Mouse (Mus musculus) liver, adult 2 months (tissue): ENCODE results near the gene Hint1. TPM values are rescaled to one million over a fixed set of nuclear protein-coding genes. Genes with fewer than 3 reads are reported as not detected.
"Not testable (repeated sequence)": the region's sequence is repeated elsewhere in the genome, so short reads cannot be mapped to it uniquely, and the experiment has no call there.

Experiments
- DNase-seq: peaks from one replicate; pipeline ENCODE4 v3.0.0-alpha.2; 2011; ENCODE audit warnings: low read depth, low spot score; ENCODE audit errors: extremely low read depth
- H3K27ac ChIP-seq: fragments of 200-500 bp; replicated peaks from 2 replicates; pipeline ENCODE4 v1.5.1; 2012; ENCODE audit warnings: low read depth, mild to moderate bottlenecking, control low read depth, inconsistent platforms, low read length; ENCODE audit not compliant: insufficient read depth
- H3K27me3 ChIP-seq: fragments of 200-500 bp; 2 replicates; pipeline ENCODE4 v1.6.1; 2012; ENCODE audit warnings: mild to moderate bottlenecking, moderate library complexity, low read length, inconsistent platforms; ENCODE audit not compliant: control insufficient read depth, insufficient read depth
- H3K36me3 ChIP-seq: fragments of 200-500 bp; 2 replicates; pipeline ENCODE4 v1.6.1; 2012; ENCODE audit warnings: low read length, inconsistent platforms; ENCODE audit not compliant: control insufficient read depth, insufficient read depth
- H3K4me1 ChIP-seq: fragments of 200-500 bp; 2 replicates; pipeline ENCODE4 v1.6.1; 2011; ENCODE audit warnings: low read length; ENCODE audit not compliant: control insufficient read depth, insufficient read depth
- H3K4me3 ChIP-seq: fragments of 200-500 bp; 2 replicates; pipeline ENCODE4 v1.5.1; 2011; ENCODE audit warnings: low read depth, mild to moderate bottlenecking, control low read depth, low read length, moderate library complexity; ENCODE audit not compliant: insufficient read depth
- H3K79me2 ChIP-seq: fragments of 200-500 bp; 2 replicates; pipeline ENCODE4 v1.6.1; 2012; ENCODE audit warnings: inconsistent platforms, mild to moderate bottlenecking, low read length, moderate library complexity; ENCODE audit not compliant: control insufficient read depth, insufficient read depth
- H3K9ac ChIP-seq: fragments of 200-500 bp; 2 replicates; pipeline ENCODE4 v1.6.1; 2012; ENCODE audit warnings: low read depth, mild to moderate bottlenecking, control low read depth, inconsistent platforms, low read length
- CTCF ChIP-seq: fragments of 200-500 bp; IDR thresholded peaks from 2 replicates; pipeline ENCODE4 v1.5.1; 2011; ENCODE audit warnings: low read depth, low read length, control low read depth
- POLR2A ChIP-seq: fragments of 200-500 bp; IDR thresholded peaks from 2 replicates; pipeline ENCODE4 v1.6.1; 2011; ENCODE audit warnings: low read length, control low read depth; ENCODE audit not compliant: insufficient read depth; ENCODE audit errors: extremely low read depth
- WGBS: fragments of 180-500 bp; shearing (Covaris S2); methylation state at CpG from one replicate; pipeline ENCODE4 v1.1.7; 2018; 5-methylcytosine and 5-hydroxymethylcytosine counted together
- polyA plus RNA-seq: library from polyadenylated mRNA; depleted of rRNA; stranded (reverse); fragments of >200 nt; gene quantifications from 2 replicates; pipeline ENCODE4 v1.2.3, GENCODE M21; 2012
- total RNA-seq: library from RNA; depleted of rRNA; stranded (reverse); fragments of >200 nt; gene quantifications from 2 replicates; pipeline ENCODE4 v1.2.3, GENCODE M21; 2014

Gene Hint1
- total and polyA plus RNA-seq, 2 experiments = 629 to 664 TPM

- H3K36me3 ChIP-seq = no peaks in the 10 kb centered on the region
- no peak for DNase-seq
- no peaks in the 10 kb centered on the region for H3K27me3 ChIP-seq
- H3K27ac ChIP-seq = no peak overlapping the region
- TF ChIP-seq POLR2A (no peak), CTCF (no peak)
- H3K9ac ChIP-seq = no peak overlapping the region
- 73% methylated on average over 8 of the region's 8 CpGs for WGBS
- H3K79me2 ChIP-seq = no peaks in the 10 kb centered on the region
- H3K4me3 ChIP-seq = no peak overlapping the region
- H3K4me1 ChIP-seq = no peaks in the 10 kb centered on the region
Observed at GRCm38 (mm10) chr11:54845470-54846442, 20.4 kb upstream of the Hint1 start.

- WGBS = 84% methylated on average over 10 of the region's 10 CpGs
- TF ChIP-seq CTCF = no peak
- TF ChIP-seq POLR2A = no peak
- Histone ChIP-seq H3K4me3 (no peak overlapping the region), H3K27ac (no peak overlapping the region), H3K27me3 (no peaks in the 10 kb centered on the region), H3K4me1 (no peaks in the 10 kb centered on the region), H3K79me2 (no peaks in the 10 kb centered on the region), H3K9ac (no peak overlapping the region), H3K36me3 (no peaks in the 10 kb centered on the region)
- no peak for DNase-seq
Observed at GRCm38 (mm10) chr11:54849961-54850758, 16.0 kb upstream of the Hint1 start.

GRCm38 (mm10) chr11:54851656-54852055 lies 14.5 kb upstream of the Hint1 start:
- 97% methylated on average over 12 of the region's 12 CpGs for WGBS
- H3K36me3 ChIP-seq = no peaks in the 10 kb centered on the region

GRCm38 (mm10) chr11:54858880-54859279 lies 7.3 kb upstream of the Hint1 start:
- H3K79me2 ChIP-seq, H3K27me3 ChIP-seq, H3K27ac ChIP-seq, H3K9ac ChIP-seq, H3K4me1 ChIP-seq, H3K36me3 ChIP-seq, H3K4me3 ChIP-seq, DNase-seq: not testable (repeated sequence)
- 93% methylated on average over 12 of the region's 12 CpGs for WGBS

More at GRCm38 (mm10) chr11:54851656-54852055, 14.5 kb upstream of the Hint1 start:
- no peak overlapping the region for H3K9ac ChIP-seq
- H3K4me3 ChIP-seq = no peak overlapping the region
- DNase-seq = no peak
- H3K27me3 ChIP-seq = no peaks in the 10 kb centered on the region
- H3K4me1 ChIP-seq = no peaks in the 10 kb centered on the region
- no peak overlapping the region for H3K27ac ChIP-seq
- no peaks in the 10 kb centered on the region for H3K79me2 ChIP-seq
- TF ChIP-seq POLR2A = no peak
- TF ChIP-seq CTCF = no peak

- Histone ChIP-seq H3K79me2 (peaks cover 3% of the 10 kb centered on the region; the same call in 1 of the 2 replicates), H3K36me3 (no peaks in the 10 kb centered on the region), H3K4me3 (peak overlapping the region; percentile 93), H3K27me3 (no peaks in the 10 kb centered on the region), H3K9ac (no peak overlapping the region), H3K4me1 (peaks cover 2% of the 10 kb centered on the region; the same call in 1 of the 2 replicates), H3K27ac (no peak overlapping the region)
- TF ChIP-seq CTCF (peak; percentile 27; the same call in 1 of the 2 replicates), POLR2A (no peak)
- WGBS = 34% methylated on average over 11 of the region's 11 CpGs
- DNase-seq = no peak
Observed at GRCm38 (mm10) chr11:54859322-54860165, 6.6 kb upstream of the Hint1 start.
